22 mouse cellular contexts compared by ENCODE assay signal in the genomic region with DNA sequence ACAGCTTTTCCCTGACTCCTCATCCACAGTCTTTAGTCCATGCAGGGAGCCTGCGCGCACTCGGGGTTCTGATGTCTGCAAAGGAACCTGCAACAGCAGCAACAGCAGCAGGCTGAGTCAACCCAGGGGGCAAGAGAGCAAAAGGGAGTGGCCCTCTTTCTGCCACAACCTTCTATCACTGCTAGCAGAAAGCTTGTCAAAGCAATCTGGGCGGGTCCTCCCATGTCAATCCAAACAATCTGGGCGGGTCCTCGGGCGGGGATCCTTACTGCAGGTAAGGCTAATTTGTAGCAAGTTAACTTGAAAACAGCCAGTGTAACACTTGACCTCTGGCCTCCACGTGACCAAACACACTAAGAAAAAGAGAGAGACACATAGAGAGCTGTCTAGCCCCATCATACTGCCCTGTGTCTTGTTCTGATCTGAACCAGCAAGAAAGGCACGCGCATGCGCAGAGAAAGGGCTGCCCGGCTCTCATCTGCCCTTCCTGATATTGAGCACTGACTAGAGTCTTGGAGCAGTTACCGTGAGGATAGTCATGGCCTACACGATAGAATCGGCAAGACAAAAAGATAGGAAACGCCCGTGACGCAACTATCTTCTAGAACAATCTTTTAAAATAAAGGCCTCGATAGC. TPM values are rescaled to one million over a fixed set of nuclear protein-coding genes. Genes with fewer than 3 reads are reported as not detected.
DNase-seq lines count a peak whose midpoint lies in the region; ATAC-seq and TF ChIP-seq lines count a peak whose summit lies in the region.
"Had no signal": no experiment of that assay in that cellular context is flagged by ENCODE, and none has a peak within 500 bp of the region (broad histone marks: within the 10 kb centered on the region; RNA-seq: fewer than 3 reads in every experiment).

No protein-coding gene starts in this region.

- ATAC-seq in intestine, postnatal 0 days: peak; percentile 33
- ATAC-seq: forebrain, embryonic 16.5 days had no signal

- H3K4me2 ChIP-seq in intestine, postnatal 0 days (replicated peaks; ENCODE audit: low read depth): no peak overlapping the region
- H3K4me2 ChIP-seq: embryonic facial prominence, embryonic 12.5 days; heart, embryonic 13.5 days; hindbrain, embryonic 15.5 days had no signal

- H3K27ac ChIP-seq in intestine, postnatal 0 days (ENCODE audit: low read depth, low read length): no peak overlapping the region
- H3K27ac ChIP-seq: embryonic facial prominence, embryonic 12.5 days; heart, embryonic 13.5 days; hindbrain, embryonic 15.5 days had no signal

- H3K27me3 ChIP-seq in E14TG2a.4 (ENCODE audit: insufficient read depth, low read length): peaks cover 9% of the 10 kb centered on the region
- no peaks in the 10 kb centered on the region for H3K27me3 ChIP-seq in intestine, postnatal 0 days (replicated peaks; ENCODE audit: control insufficient read depth, insufficient read depth, low read length)
- H3K27me3 ChIP-seq: embryonic facial prominence, embryonic 12.5 days; hindbrain, embryonic 15.5 days had no signal

- no peaks in the 10 kb centered on the region for H3K36me3 ChIP-seq in E14TG2a.4 (ENCODE audit: insufficient read depth, low read length)
- no peaks in the 10 kb centered on the region for H3K36me3 ChIP-seq in intestine, postnatal 0 days (ENCODE audit: control insufficient read depth, insufficient read depth)
- H3K36me3 ChIP-seq: embryonic facial prominence, embryonic 12.5 days; heart, embryonic 13.5 days; hindbrain, embryonic 15.5 days had no signal

- peak; percentile 40 for DNase-seq in WW6 (ENCODE audit: low read depth, low spot score)
- no peak for DNase-seq in urinary bladder, postnatal 25 days (ENCODE audit: low spot score)
- DNase-seq in frontal cortex, postnatal 25 days (ENCODE audit: low spot score in 2 of 2): no peak
- no peak for DNase-seq in layer of hippocampus, adult 9-10 months (ENCODE audit: low spot score)
- DNase-seq: adrenal gland, adult 8-10 months; adrenal gland, postnatal 36 days; cerebellum, adult 2 months; cerebellum, postnatal 14 days; embryo, embryonic 11 days; gastrocnemius, postnatal 14 days; heart, postnatal 36 days had no signal

- H3K4me3 ChIP-seq in E14TG2a.4 (replicated peaks; ENCODE audit: low read length): peak overlapping the region; percentile 8; the same call in 1 of the 2 replicates
- H3K4me3 ChIP-seq in intestine, postnatal 0 days (ENCODE audit: low read depth, low read length): no peak overlapping the region
- H3K4me3 ChIP-seq: embryonic facial prominence, embryonic 12.5 days; heart, embryonic 13.5 days; hindbrain, embryonic 15.5 days had no signal

- 51% methylated on average over 19 of the region's 19 CpGs for WGBS in intestine, postnatal 0 days

- H3K9ac ChIP-seq in intestine, postnatal 0 days (ENCODE audit: low read depth, low read length): no peak overlapping the region
- H3K9ac ChIP-seq: embryonic facial prominence, embryonic 12.5 days; heart, embryonic 13.5 days; hindbrain, embryonic 15.5 days had no signal

- no peak for TF ChIP-seq CTCF in E14TG2a.4 (conservative IDR thresholded peaks at IDR 0.05; ENCODE audit: low read length)
- no peak for TF ChIP-seq CTCF in intestine, postnatal 0 days (IDR thresholded peaks at IDR 0.05; ENCODE audit: low read depth)

- no peaks in the 10 kb centered on the region for H3K9me3 ChIP-seq in E14TG2a.4 (ENCODE audit: low read length)
- H3K9me3 ChIP-seq in intestine, postnatal 0 days (ENCODE audit: control insufficient read depth): no peaks in the 10 kb centered on the region
- H3K9me3 ChIP-seq: embryonic facial prominence, embryonic 12.5 days; heart, embryonic 13.5 days; hindbrain, embryonic 15.5 days had no signal

- H3K4me1 ChIP-seq in E14TG2a.4 (replicated peaks; ENCODE audit: low read depth, low read length): peaks cover 59% of the 10 kb centered on the region
- H3K4me1 ChIP-seq in intestine, postnatal 0 days (replicated peaks; ENCODE audit: control insufficient read depth, insufficient read depth, low read length): no peaks in the 10 kb centered on the region
- H3K4me1 ChIP-seq: embryonic facial prominence, embryonic 12.5 days; heart, embryonic 13.5 days had no signal

RNA-seq across cellular contexts. Expression of a gene that starts 24.1 kb away (rescaled TPM):
- not detected in 2 replicates for polyA plus RNA-seq in intestine, postnatal 0 days (2015; fragmentation: Nextera tagmentation; extraction: Ambion mirVana)
- polyA plus RNA-seq: embryonic facial prominence, embryonic 12.5 days; forebrain, embryonic 11.5 days; forebrain, embryonic 16.5 days; frontal cortex, adult 2 months; gonadal fat pad, adult 2 months; heart, embryonic 13.5 days; heart, postnatal 0 days; hindbrain, embryonic 11.5 days; hindbrain, embryonic 15.5 days had no signal

RNA-seq across cellular contexts. Expression of a gene that starts 35.1 kb away (rescaled TPM):
- polyA plus RNA-seq in intestine, postnatal 0 days (2015; fragmentation: Nextera tagmentation; extraction: Ambion mirVana): 4.6 and 5.0 TPM in 2 replicates

RNA-seq across cellular contexts. Expression of a gene that starts 50.3 kb away (rescaled TPM):
- polyA plus RNA-seq in intestine, postnatal 0 days (2015; fragmentation: Nextera tagmentation; extraction: Ambion mirVana): 2.1 and 2.9 TPM in 2 replicates
